Comparison of ENCODE assay signal across 21 mouse cellular contexts in the genomic region with DNA sequence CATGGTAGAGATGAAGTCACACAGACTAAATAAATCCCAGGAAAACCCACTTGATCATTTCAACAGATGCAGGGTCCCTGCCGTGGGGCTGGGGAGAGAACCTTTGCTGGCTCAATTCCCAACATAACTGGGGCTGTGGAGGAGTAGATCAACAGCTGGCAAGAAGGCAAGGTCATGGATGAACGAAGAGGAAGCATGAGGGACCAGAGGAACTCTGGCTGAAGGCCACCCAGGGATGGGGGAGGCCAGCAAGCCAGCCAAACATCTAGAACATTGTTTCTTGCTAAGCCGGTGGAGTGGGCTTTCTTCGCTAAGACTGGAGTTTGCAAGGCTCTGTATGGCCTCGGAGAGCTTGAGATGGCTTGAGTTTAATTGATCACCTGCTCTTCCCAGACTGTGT. TPM values are rescaled to one million over a fixed set of nuclear protein-coding genes. Genes with fewer than 3 reads are reported as not detected.
DNase-seq lines count a peak whose midpoint lies in the region; ATAC-seq and TF ChIP-seq lines count a peak whose summit lies in the region.
"Had no signal": no experiment of that assay in that cellular context is flagged by ENCODE, and none has a peak within 500 bp of the region (broad histone marks: within the 10 kb centered on the region; RNA-seq: fewer than 3 reads in every experiment).

No protein-coding gene starts in this region.

- no peak overlapping the region for H3K4me3 ChIP-seq in intestine, postnatal 0 days (ENCODE audit: low read depth, low read length)
- H3K4me3 ChIP-seq: embryonic facial prominence, embryonic 15.5 days; forebrain, embryonic 10.5 days; heart, embryonic 15.5 days; hindbrain, embryonic 12.5 days; kidney, embryonic 15.5 days; left cerebral cortex, adult 2 months; limb, embryonic 12.5 days; liver, embryonic 15.5 days; megakaryocyte, embryonic 14.5 days had no signal

- DNase-seq in gastrocnemius, postnatal 10 days: peak; percentile 17
- DNase-seq in gastrocnemius, postnatal 25 days: no peak
- peak; percentile 62 for DNase-seq in ovary, adult 18-20 months (ENCODE audit: low spot score)
- no peak for DNase-seq in ovary, postnatal 10 days (ENCODE audit: low spot score)
- DNase-seq in adrenal gland, postnatal 14 days: peak; percentile 63
- peak; percentile 47 for DNase-seq in ovary, postnatal 14 days (ENCODE audit: low spot score)
- DNase-seq: cerebellum, adult 2 months; thymus, postnatal 4 days had no signal

- H3K36me3 ChIP-seq in intestine, postnatal 0 days (ENCODE audit: control insufficient read depth, insufficient read depth): no peaks in the 10 kb centered on the region
- H3K36me3 ChIP-seq: embryonic facial prominence, embryonic 15.5 days; forebrain, embryonic 10.5 days; heart, embryonic 15.5 days; hindbrain, embryonic 12.5 days; kidney, embryonic 15.5 days; limb, embryonic 12.5 days; liver, embryonic 15.5 days had no signal

- no peak overlapping the region for H3K27ac ChIP-seq in intestine, postnatal 0 days (ENCODE audit: low read depth, low read length)
- H3K27ac ChIP-seq: embryonic facial prominence, embryonic 15.5 days; forebrain, embryonic 10.5 days; heart, embryonic 15.5 days; hindbrain, embryonic 12.5 days; kidney, embryonic 15.5 days; left cerebral cortex, adult 2 months; limb, embryonic 12.5 days; liver, embryonic 15.5 days had no signal

- no peaks in the 10 kb centered on the region for H3K27me3 ChIP-seq in intestine, postnatal 0 days (replicated peaks; ENCODE audit: control insufficient read depth, insufficient read depth, low read length)
- H3K27me3 ChIP-seq: embryonic facial prominence, embryonic 15.5 days; hindbrain, embryonic 12.5 days; kidney, embryonic 15.5 days; limb, embryonic 12.5 days; liver, embryonic 15.5 days had no signal

- no peak overlapping the region for H3K4me2 ChIP-seq in intestine, postnatal 0 days (replicated peaks; ENCODE audit: low read depth)
- H3K4me2 ChIP-seq: embryonic facial prominence, embryonic 15.5 days; heart, embryonic 15.5 days; hindbrain, embryonic 12.5 days; kidney, embryonic 15.5 days; limb, embryonic 12.5 days; liver, embryonic 15.5 days had no signal

- H3K9me3 ChIP-seq in intestine, postnatal 0 days (ENCODE audit: control insufficient read depth): no peaks in the 10 kb centered on the region
- H3K9me3 ChIP-seq: embryonic facial prominence, embryonic 15.5 days; forebrain, embryonic 10.5 days; heart, embryonic 15.5 days; hindbrain, embryonic 12.5 days; kidney, embryonic 15.5 days; limb, embryonic 12.5 days; liver, embryonic 15.5 days; megakaryocyte, embryonic 14.5 days had no signal

- no peak overlapping the region for H3K9ac ChIP-seq in intestine, postnatal 0 days (ENCODE audit: low read depth, low read length)
- H3K9ac ChIP-seq: embryonic facial prominence, embryonic 15.5 days; heart, embryonic 15.5 days; hindbrain, embryonic 12.5 days; kidney, embryonic 15.5 days; limb, embryonic 12.5 days; liver, embryonic 15.5 days had no signal

- H3K4me1 ChIP-seq in intestine, postnatal 0 days (replicated peaks; ENCODE audit: control insufficient read depth, insufficient read depth, low read length): no peaks in the 10 kb centered on the region
- H3K4me1 ChIP-seq: liver, embryonic 15.5 days had no signal

- TF ChIP-seq CTCF in intestine, postnatal 0 days (IDR thresholded peaks at IDR 0.05; ENCODE audit: low read depth): no peak

- 67% methylated on average over 5 of the region's 5 CpGs for WGBS in intestine, postnatal 0 days

- no peak for ATAC-seq in megakaryocyte progenitor cell, adult 5-6 weeks (replicated peaks; ENCODE audit: poor library complexity)
- ATAC-seq in intestine, postnatal 0 days: no peak
- ATAC-seq: inflammation-experienced regulatory T-cells, adult 6 months; lung, postnatal 0 days had no signal

RNA-seq across cellular contexts. Expression of gene Timp2, which starts 20.3 kb away (rescaled TPM):
- total RNA-seq in gastrocnemius, postnatal 10 days (2021): 100 to 1,000 TPM; 151 to 185 TPM
- total RNA-seq in gastrocnemius, postnatal 25 days (2021): 10 to 100 TPM; 77.3 to 96.4 TPM
- total RNA-seq in adrenal gland, postnatal 14 days (2021): 78.9 and 94.3 TPM in 2 replicates
- 7.4 and 9.5 TPM in 2 replicates for total RNA-seq in megakaryocyte progenitor cell, adult 5-6 weeks (2015)
- total RNA-seq in megakaryocyte progenitor cell, adult 5-6 weeks (2017): 9.7 and 10.1 TPM in 2 replicates
- 38.9 TPM in 2 replicates for polyA plus RNA-seq in intestine, postnatal 0 days (2015; fragmentation: Nextera tagmentation; extraction: Ambion mirVana)

RNA-seq across cellular contexts. Expression of gene Lgals3bp, which starts 26.0 kb away (rescaled TPM):
- 10 to 100 TPM; 10.7 to 18.2 TPM for total RNA-seq in gastrocnemius, postnatal 10 days (2021)
- total RNA-seq in gastrocnemius, postnatal 25 days (2021): 10 to 100 TPM; 11.0 to 14.7 TPM
- 51.1 and 59.7 TPM in 2 replicates for total RNA-seq in adrenal gland, postnatal 14 days (2021)
- 92.3 and 118 TPM in 2 replicates for total RNA-seq in megakaryocyte progenitor cell, adult 5-6 weeks (2015)
- total RNA-seq in megakaryocyte progenitor cell, adult 5-6 weeks (2017): 51.7 and 56.3 TPM in 2 replicates
- polyA plus RNA-seq in intestine, postnatal 0 days (2015; fragmentation: Nextera tagmentation; extraction: Ambion mirVana): 348 and 382 TPM in 2 replicates

RNA-seq across cellular contexts. Expression of gene Cep295nl, which starts 33.6 kb away (rescaled TPM):
- 1 to 10 TPM; 1.2 to 2.7 TPM for total RNA-seq in gastrocnemius, postnatal 10 days (2021)
- total RNA-seq in gastrocnemius, postnatal 25 days (2021): 1 to 10 TPM in 1 of 2 experiments, under 1 TPM in 1; 0.99 to 1.0 TPM
- total RNA-seq in adrenal gland, postnatal 14 days (2021): 0.67 and 1.7 TPM in 2 replicates
- total RNA-seq in megakaryocyte progenitor cell, adult 5-6 weeks (2015): 0.22 TPM in 1 of 2 replicates, not detected in the other
- total RNA-seq in megakaryocyte progenitor cell, adult 5-6 weeks (2017): 0.54 TPM in 1 of 2 replicates, not detected in the other
- polyA plus RNA-seq in intestine, postnatal 0 days (2015; fragmentation: Nextera tagmentation; extraction: Ambion mirVana): 0.12 TPM in 2 replicates
- polyA plus RNA-seq: liver, embryonic 15.5 days had no signal

RNA-seq across cellular contexts. Expression of gene Cant1, which starts 43.0 kb away (rescaled TPM):
- 10 to 100 TPM; 13.1 to 14.9 TPM for total RNA-seq in gastrocnemius, postnatal 10 days (2021)
- total RNA-seq in gastrocnemius, postnatal 25 days (2021): 1 to 10 TPM; 9.3 to 9.9 TPM
- 25.3 and 28.4 TPM in 2 replicates for total RNA-seq in adrenal gland, postnatal 14 days (2021)
- total RNA-seq in megakaryocyte progenitor cell, adult 5-6 weeks (2015): 17.6 and 19.2 TPM in 2 replicates
- total RNA-seq in megakaryocyte progenitor cell, adult 5-6 weeks (2017): 18.7 and 20.0 TPM in 2 replicates
- 35.0 and 36.1 TPM in 2 replicates for polyA plus RNA-seq in intestine, postnatal 0 days (2015; fragmentation: Nextera tagmentation; extraction: Ambion mirVana)

RNA-seq across cellular contexts. Expression of gene C1qtnf1, which starts 52.1 kb away (rescaled TPM):
- 10 to 100 TPM; 31.8 to 37.4 TPM for total RNA-seq in gastrocnemius, postnatal 10 days (2021)
- 10 to 100 TPM in 1 of 2 experiments, 1 to 10 TPM in 1; 9.2 to 13.4 TPM for total RNA-seq in gastrocnemius, postnatal 25 days (2021)
- total RNA-seq in adrenal gland, postnatal 14 days (2021): 23.7 and 29.2 TPM in 2 replicates
- total RNA-seq in megakaryocyte progenitor cell, adult 5-6 weeks (2015): not detected in 2 replicates
- not detected in 2 replicates for total RNA-seq in megakaryocyte progenitor cell, adult 5-6 weeks (2017)
- polyA plus RNA-seq in intestine, postnatal 0 days (2015; fragmentation: Nextera tagmentation; extraction: Ambion mirVana): 5.2 and 6.1 TPM in 2 replicates
- polyA plus RNA-seq: inflammation-experienced regulatory T-cells, adult 6 months had no signal

Comparison
In these comparisons a context has a peak if more than half of its experiments do, and no peak if none do; other contexts are left out.
1. DNase-seq: peak in gastrocnemius, postnatal 10 days (single experiment), ovary, adult 18-20 months (single experiment), adrenal gland, postnatal 14 days (single experiment) and ovary, postnatal 14 days (single experiment); none in gastrocnemius, postnatal 25 days (single experiment) and ovary, postnatal 10 days (single experiment).